Mouse (Mus musculus) CD4-positive helper T cell, adult 2 months (primary cell): ENCODE data around the gene A230072I06Rik.

ENCODE experiments used
- DNase-seq: peaks from one replicate; pipeline ENCODE4 v3.0.0-alpha.2; 2012; ENCODE audit warnings: low read depth, missing footprints, low spot score

A230072I06Rik gene

GRCm38 (mm10) chr8:12278663-12279312, at the start of gene A230072I06Rik:
TSS of gene A230072I06Rik (plus strand) at chr8:12278819.
- no peak for DNase-seq

GRCm38 (mm10) chr8:12234039-12234438, 44.6 kb upstream of the A230072I06Rik start:
- DNase-seq = no peak

GRCm38 (mm10) chr8:12238775-12239174, 39.8 kb upstream of the A230072I06Rik start:
- no peak for DNase-seq

GRCm38 (mm10) chr8:12240143-12240542, 38.5 kb upstream of the A230072I06Rik start:
- no peak for DNase-seq

GRCm38 (mm10) chr8:12243746-12244145, 34.9 kb upstream of the A230072I06Rik start:
- no peak for DNase-seq

- no peak for DNase-seq
These were observed 18.7 kb upstream of the A230072I06Rik start for GRCm38 (mm10) chr8:12259890-12260289.

- DNase-seq = no peak
These were observed 18.1 kb upstream of the A230072I06Rik start for GRCm38 (mm10) chr8:12260476-12261029.

GRCm38 (mm10) chr8:12261556-12261955, 17.1 kb upstream of the A230072I06Rik start:
- no peak for DNase-seq

- DNase-seq = no peak
These were observed 13.6 kb upstream of the A230072I06Rik start for GRCm38 (mm10) chr8:12264996-12265395.

GRCm38 (mm10) chr8:12267863-12268262, 10.8 kb upstream of the A230072I06Rik start:
- DNase-seq = no peak

- DNase-seq = no peak
These were observed 10.3 kb upstream of the A230072I06Rik start for GRCm38 (mm10) chr8:12268306-12268829.

GRCm38 (mm10) chr8:12279482-12280192, 1.0 kb downstream of the A230072I06Rik start:
- DNase-seq = no peak

- no peak for DNase-seq
These were observed 3.5 kb downstream of the A230072I06Rik start for GRCm38 (mm10) chr8:12282128-12282527.

GRCm38 (mm10) chr8:12290551-12290950, 11.9 kb downstream of the A230072I06Rik start:
- no peak for DNase-seq

GRCm38 (mm10) chr8:12298326-12298950, 19.8 kb downstream of the A230072I06Rik start:
- no peak for DNase-seq

GRCm38 (mm10) chr8:12301998-12302397, 23.4 kb downstream of the A230072I06Rik start:
- DNase-seq = no peak

- DNase-seq = no peak
These were observed 34.5 kb downstream of the A230072I06Rik start for GRCm38 (mm10) chr8:12312975-12313734.

GRCm38 (mm10) chr8:12314258-12314657, 35.6 kb downstream of the A230072I06Rik start:
- no peak for DNase-seq

GRCm38 (mm10) chr8:12315177-12315576, 36.6 kb downstream of the A230072I06Rik start:
- no peak for DNase-seq

GRCm38 (mm10) chr8:12319755-12320455, 41.3 kb downstream of the A230072I06Rik start:
- DNase-seq = no peak

- no peak for DNase-seq
These were observed 43.5 kb downstream of the A230072I06Rik start for GRCm38 (mm10) chr8:12322071-12322470.
